Mouse (Mus musculus) limb, embryonic 12.5 days (tissue): Measurements from ENCODE around the gene Ncbp3. TPM values are rescaled to one million over a fixed set of nuclear protein-coding genes. Genes with fewer than 3 reads are reported as not detected.
A peak's percentile ranks its signal among the peaks of the same experiment; 100 is the strongest.

ENCODE experiments used
- ATAC-seq: fragments of 200-750 bp; cut with Nextera tagmentation; 2 replicates; pipeline ENCODE4 v1.8.0; 2017; ENCODE audit warnings: low read depth, moderate TSS enrichment; ENCODE audit not compliant: insufficient number of reproducible peaks, insufficient read depth, low FRiP score, low TSS enrichment
- H3K27ac ChIP-seq: fragments of 300-500 bp; sonication (generic); 2 replicates; pipeline ENCODE4 v1.5.1; 2016; ENCODE audit warnings: mild to moderate bottlenecking, moderate library complexity
- H3K27me3 ChIP-seq: fragments of 300-500 bp; sonication (generic); 2 replicates; pipeline ENCODE4 v1.6.1; 2016; ENCODE audit warnings: mild to moderate bottlenecking, moderate library complexity
- H3K36me3 ChIP-seq: fragments of 300-500 bp; sonication (generic); 2 replicates; pipeline ENCODE4 v1.6.1; 2016; ENCODE audit warnings: mild to moderate bottlenecking, moderate library complexity
- H3K4me1 ChIP-seq: fragments of 300-500 bp; sonication (generic); replicated peaks from 2 replicates; pipeline ENCODE4 v1.6.1; 2016
- H3K4me2 ChIP-seq: fragments of 300-500 bp; sonication (generic); 2 replicates; pipeline ENCODE4 v1.6.1; 2016; ENCODE audit warnings: mild to moderate bottlenecking, moderate library complexity
- H3K4me3 ChIP-seq: fragments of 300-500 bp; sonication (generic); replicated peaks from 2 replicates; pipeline ENCODE4 v1.5.1; 2016; ENCODE audit warnings: mild to moderate bottlenecking
- H3K9ac ChIP-seq: fragments of 300-500 bp; sonication (generic); replicated peaks from 2 replicates; pipeline ENCODE4 v1.6.1; 2016; ENCODE audit warnings: mild to moderate bottlenecking, moderate library complexity
- H3K9me3 ChIP-seq: fragments of 300-500 bp; sonication (generic); 2 replicates; pipeline ENCODE4 v1.6.1; 2016; ENCODE audit warnings: mild to moderate bottlenecking, moderate library complexity
- WGBS: fragments of 180-500 bp; shearing (Covaris S2); methylation state at CpG from one replicate; pipeline ENCODE4 v1.1.7; 2016; 5-methylcytosine and 5-hydroxymethylcytosine counted together
- polyA plus RNA-seq: library from polyadenylated mRNA; unstranded; fragments of >200 nt; fragmentation: Nextera tagmentation; extraction: Ambion mirVana; gene quantifications from 2 replicates; pipeline ENCODE4 v1.2.1, GENCODE M21; 2016

Ncbp3 gene
- polyA plus RNA-seq, 1 experiment from 2014 or later = 16.3 TPM

DNA sequence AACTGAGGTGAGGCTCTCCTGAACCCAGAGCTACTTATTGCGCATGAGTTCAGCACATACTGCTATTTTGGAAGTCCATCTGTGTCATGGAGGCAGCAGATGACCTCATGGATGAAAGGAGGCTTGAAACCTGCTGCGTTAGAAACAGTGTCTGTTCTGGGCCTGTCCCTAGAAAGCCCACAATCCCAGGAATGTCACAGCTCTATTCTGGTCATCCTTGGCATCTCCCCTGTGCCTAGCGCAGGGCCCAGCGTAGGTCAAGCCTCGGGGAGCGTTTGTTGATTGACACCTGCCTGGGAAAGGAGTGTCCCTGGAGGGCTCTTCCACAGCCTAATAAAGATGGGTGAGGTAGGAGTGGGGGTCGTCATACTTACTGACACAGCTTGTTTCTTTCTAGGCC lies 11.5 kb upstream of the Ncbp3 start:
- Histone ChIP-seq H3K4me3 (no peak overlapping the region), H3K4me1 (peaks cover 5% of the 10 kb centered on the region), H3K9me3 (no peaks in the 10 kb centered on the region), H3K27ac (no peak overlapping the region), H3K27me3 (no peaks in the 10 kb centered on the region), H3K36me3 (no peaks in the 10 kb centered on the region), H3K4me2 (no peak overlapping the region), H3K9ac (no peak overlapping the region)
- ATAC-seq = no peak
- WGBS = 82% methylated on average over 7 of the region's 7 CpGs

DNA sequence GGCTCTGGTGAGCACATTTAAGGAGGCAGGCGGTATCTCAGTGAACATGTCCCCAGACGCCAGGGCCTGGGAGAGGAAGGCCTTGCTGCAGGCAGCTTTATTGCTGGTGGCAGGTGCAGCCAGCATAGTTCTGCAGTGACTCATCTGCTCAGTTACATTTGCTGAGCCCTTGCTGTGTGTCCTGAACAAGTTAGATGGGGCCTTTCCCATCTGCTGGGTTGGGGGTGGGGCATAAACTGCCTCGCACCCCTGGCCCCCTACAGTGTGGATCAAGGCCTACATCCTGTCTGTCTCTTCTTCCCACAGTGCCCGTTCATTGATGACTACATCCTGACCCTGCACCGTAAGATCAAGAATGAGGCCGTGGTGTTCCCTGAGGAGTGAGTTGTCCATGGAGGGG lies 10.7 kb upstream of the Ncbp3 start:
- H3K4me2 ChIP-seq = no peak overlapping the region
- no peaks in the 10 kb centered on the region for H3K4me1 ChIP-seq
- no peak overlapping the region for H3K27ac ChIP-seq
- H3K4me3 ChIP-seq = no peak overlapping the region
- H3K9ac ChIP-seq = no peak overlapping the region
- no peak; the same call in 1 of the 2 replicates for ATAC-seq
- no peaks in the 10 kb centered on the region for H3K36me3 ChIP-seq
- WGBS = 60% methylated on average over 6 of the region's 6 CpGs
- no peaks in the 10 kb centered on the region for H3K27me3 ChIP-seq
- no peaks in the 10 kb centered on the region for H3K9me3 ChIP-seq

DNA sequence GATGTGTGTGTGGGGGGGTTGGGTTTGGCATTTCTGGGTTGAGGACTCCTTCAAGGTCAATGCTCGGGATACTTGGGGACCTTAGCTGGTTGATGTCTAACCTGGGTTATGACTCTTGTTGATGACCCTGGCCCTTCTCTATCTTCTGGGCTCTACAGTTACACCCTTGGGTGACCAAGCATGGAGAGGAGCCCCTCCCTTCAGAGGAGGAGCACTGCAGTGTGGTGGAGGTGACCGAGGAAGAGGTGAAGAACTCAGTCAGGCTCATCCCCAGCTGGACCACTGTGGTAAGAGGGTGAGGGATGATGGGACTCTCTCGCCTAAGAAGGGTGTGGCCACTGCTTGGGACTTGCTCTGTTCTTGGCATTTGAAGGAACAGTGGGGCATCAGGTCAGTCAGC lies 9.9 kb upstream of the Ncbp3 start:
- Histone ChIP-seq H3K36me3 (no peaks in the 10 kb centered on the region), H3K4me2 (no peak overlapping the region)
- WGBS = 98% methylated on average over 3 of the region's 3 CpGs

DNA sequence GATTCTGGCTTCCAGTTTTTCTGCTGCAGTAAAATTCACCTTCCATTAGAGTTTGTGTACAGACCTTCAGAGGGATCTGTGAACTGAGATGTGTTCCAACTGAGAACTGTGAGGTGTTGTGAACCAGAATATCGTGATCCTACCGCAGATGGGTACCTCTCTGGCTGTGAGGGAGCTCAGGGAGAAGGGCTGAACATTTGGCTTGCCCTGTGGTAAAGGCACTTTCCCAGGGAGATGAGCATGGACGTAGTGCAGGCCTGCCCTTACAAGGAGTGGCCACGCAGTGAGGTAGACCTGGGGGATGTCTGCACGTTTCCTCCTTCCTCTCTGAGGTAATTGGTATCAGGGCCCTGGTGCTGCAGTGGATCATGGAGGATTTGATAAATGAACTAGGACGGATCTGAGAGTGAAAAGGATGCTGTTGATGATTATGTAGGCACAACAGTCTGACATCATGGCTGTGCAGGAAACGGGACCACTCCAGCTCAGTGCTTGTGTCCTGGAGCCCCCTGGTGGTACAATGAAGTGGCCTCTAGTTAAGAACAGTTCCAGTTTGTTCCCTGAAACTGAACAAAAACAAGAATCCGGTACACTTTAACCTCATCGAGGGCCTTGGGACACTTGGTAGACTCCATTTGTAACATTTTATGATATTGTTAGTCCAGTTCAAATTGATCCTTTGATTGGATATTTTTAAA lies 8.3 kb upstream of the Ncbp3 start:
- Histone ChIP-seq H3K27ac (no peak overlapping the region), H3K4me1 (peaks cover 10% of the 10 kb centered on the region), H3K4me2 (no peak overlapping the region), H3K27me3 (no peaks in the 10 kb centered on the region), H3K36me3 (no peaks in the 10 kb centered on the region), H3K9ac (no peak overlapping the region), H3K4me3 (no peak overlapping the region), H3K9me3 (no peaks in the 10 kb centered on the region)
- no peak for ATAC-seq
- WGBS = 59% methylated on average over 9 of the region's 9 CpGs

More for the DNA sequence above, 9.9 kb upstream of the Ncbp3 start:
- Histone ChIP-seq H3K9me3 (no peaks in the 10 kb centered on the region), H3K27ac (no peak overlapping the region), H3K4me1 (no peaks in the 10 kb centered on the region), H3K27me3 (no peaks in the 10 kb centered on the region), H3K9ac (no peak overlapping the region), H3K4me3 (no peak overlapping the region)
- ATAC-seq = no peak

DNA sequence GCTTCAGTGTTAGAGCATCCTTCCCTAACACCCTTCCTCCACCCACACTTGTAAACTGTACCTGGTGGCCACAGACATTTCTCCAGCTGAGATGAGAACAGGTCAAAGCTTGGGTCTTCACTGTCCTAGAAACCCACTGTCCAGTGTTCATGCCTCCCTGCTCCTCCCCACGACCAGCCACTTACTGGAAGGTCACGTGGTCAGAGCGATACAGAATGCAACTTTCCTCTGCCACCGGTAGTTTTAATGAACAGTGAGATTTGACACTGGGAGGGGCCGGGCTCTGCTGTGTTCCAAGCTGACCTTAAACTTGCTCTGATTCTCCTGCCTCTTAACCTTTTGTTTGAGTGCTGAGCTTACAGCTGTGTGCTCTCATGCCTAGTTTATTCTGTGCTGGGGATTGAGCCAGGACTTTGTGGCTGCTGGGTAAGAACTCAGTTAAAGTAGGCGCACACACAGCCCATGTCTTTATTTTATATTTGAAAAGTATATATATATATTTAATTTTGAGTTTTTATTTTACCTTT lies 3.3 kb upstream of the Ncbp3 start:
- Histone ChIP-seq H3K27me3 (no peaks in the 10 kb centered on the region), H3K9ac (no peak overlapping the region), H3K4me2 (no peak overlapping the region), H3K4me3 (no peak overlapping the region), H3K4me1 (peaks cover 19% of the 10 kb centered on the region), H3K9me3 (no peaks in the 10 kb centered on the region), H3K36me3 (no peaks in the 10 kb centered on the region), H3K27ac (no peak overlapping the region)
- WGBS = 40% methylated on average over 6 of the region's 6 CpGs
- no peak for ATAC-seq

DNA sequence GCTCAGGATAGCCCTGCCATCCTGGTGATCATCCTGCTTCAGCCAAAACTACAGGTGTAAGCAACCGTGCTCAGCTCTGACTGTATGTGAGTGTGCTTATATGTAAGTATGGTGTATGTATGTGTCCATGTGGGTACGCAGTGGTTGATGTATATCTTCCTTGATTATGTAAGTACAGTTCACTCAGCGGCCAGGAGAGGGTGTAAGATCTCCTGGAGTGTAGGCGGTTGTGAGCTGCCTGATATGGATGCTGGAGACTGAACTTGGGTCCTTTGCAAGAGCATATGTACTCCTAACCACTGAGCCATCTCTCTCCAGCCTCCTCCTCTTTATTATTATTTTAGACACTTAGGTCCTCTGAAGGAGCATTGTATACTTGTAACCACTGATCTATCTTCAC lies 2.8 kb upstream of the Ncbp3 start:
- Histone ChIP-seq H3K4me2 (no peak overlapping the region), H3K36me3 (no peaks in the 10 kb centered on the region), H3K4me1 (peaks cover 22% of the 10 kb centered on the region), H3K27me3 (no peaks in the 10 kb centered on the region), H3K27ac (no peak overlapping the region), H3K9ac (no peak overlapping the region), H3K9me3 (no peaks in the 10 kb centered on the region), H3K4me3 (no peak overlapping the region)
- 76% methylated on average over 4 of the region's 4 CpGs for WGBS
- ATAC-seq = no peak

DNA sequence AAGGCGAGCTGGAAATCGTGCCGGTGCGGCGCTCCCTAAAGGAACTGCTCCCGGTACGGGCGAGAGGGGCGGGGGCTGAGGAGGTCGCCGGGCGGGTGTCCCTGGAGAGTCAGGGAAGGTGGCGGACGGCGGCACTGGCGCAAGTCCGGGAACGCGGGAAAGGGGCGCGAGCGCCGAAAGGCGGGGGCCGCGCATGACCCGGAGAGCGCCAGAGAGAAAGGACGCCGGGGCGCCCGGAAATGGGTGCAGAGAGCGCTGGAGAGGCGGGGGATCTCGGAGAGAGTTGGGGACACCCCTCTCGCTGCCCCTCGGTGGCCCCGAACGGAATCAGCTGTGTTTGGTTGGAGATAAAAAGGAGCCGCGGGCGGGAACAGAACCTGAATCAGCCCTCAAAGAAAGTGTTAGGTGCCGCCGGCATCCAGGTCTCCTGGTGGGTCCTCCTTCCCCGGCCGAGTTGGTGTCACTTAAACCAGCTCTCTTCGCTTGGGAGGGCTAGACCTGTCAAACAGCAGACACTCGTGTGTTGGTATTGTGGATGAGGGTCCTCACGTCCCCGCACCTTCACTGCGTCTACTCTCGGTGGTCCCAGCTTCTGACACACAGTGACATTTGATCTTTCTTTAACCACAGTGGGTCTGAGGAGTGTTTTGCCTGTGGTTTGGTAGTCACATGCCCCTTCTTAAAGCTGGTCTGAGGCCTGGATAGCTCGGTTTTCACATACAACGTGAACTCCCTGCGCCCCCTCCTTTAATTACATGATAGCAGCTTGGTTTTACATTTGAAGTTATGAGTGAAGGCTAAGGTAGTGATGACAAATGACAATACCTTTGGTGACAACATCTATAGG lies 670 bp downstream of the Ncbp3 start:
- Histone ChIP-seq H3K27ac (peak overlapping the region; percentile 87), H3K36me3 (peaks cover 32% of the 10 kb centered on the region), H3K4me2 (peak overlapping the region; percentile 83), H3K4me3 (peak overlapping the region; percentile 93), H3K9me3 (no peaks in the 10 kb centered on the region), H3K27me3 (no peaks in the 10 kb centered on the region), H3K4me1 (peaks cover 22% of the 10 kb centered on the region), H3K9ac (peak overlapping the region; percentile 92)
- ATAC-seq = peak; percentile 54
- 1% methylated on average over 55 of the region's 55 CpGs for WGBS

DNA sequence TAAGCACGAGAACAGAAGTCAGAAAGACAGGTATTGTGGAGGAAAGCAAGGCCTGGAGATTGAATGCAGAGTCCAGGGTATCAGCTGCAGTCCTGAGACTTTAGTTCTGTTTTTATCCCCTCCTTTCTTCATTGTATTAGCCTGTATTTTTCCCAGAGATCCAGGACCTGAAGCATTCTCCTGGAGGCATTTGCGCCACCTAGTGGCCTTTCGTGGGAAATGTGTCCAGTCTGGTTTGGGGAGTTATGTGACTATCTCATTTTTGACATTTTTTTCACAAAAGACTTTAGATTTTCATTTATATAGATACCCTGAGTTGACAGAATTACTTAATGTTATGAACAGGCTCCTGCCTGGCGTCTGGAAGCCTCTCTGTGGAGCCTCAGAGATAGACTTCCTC lies 1.8 kb downstream of the Ncbp3 start:
- 12% methylated on average over 4 of the region's 4 CpGs for WGBS
- 0 out of 2 replicates have a peak overlapping the region, but pooled peaks have one; percentile 35 for H3K27ac ChIP-seq

DNA sequence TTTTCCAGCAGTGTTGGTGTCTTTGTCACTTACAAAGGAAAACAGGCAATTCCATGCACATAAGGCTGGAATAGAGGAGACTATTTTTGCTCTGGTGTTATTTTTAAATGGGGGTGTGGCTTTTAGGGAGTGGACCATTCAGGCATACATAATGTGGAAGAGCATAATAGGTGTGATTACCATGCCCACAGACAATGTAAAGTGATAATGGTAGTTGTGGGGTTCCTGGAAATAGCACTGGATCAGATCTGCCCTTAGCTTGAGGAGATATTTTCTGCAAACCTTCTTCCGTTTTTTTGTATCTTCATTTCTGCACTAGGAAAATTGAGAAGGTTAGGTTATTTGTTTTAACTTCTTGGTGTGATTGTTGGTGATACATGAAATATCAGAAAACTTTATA lies 5.2 kb downstream of the Ncbp3 start:
- Histone ChIP-seq H3K27me3 (no peaks in the 10 kb centered on the region), H3K9me3 (no peaks in the 10 kb centered on the region), H3K27ac (no peak overlapping the region), H3K4me2 (no peak overlapping the region), H3K4me3 (no peak overlapping the region), H3K4me1 (peaks cover 12% of the 10 kb centered on the region), H3K9ac (no peak overlapping the region), H3K36me3 (peaks cover 77% of the 10 kb centered on the region)
- whole genome bisulfite sequencing = 98% methylated on average over 1 of the region's 1 CpGs
- ATAC-seq = no peak

More for the DNA sequence above, 1.8 kb downstream of the Ncbp3 start:
- H3K4me3 ChIP-seq = peak overlapping the region; percentile 93
- H3K9me3 ChIP-seq = no peaks in the 10 kb centered on the region
- H3K27me3 ChIP-seq = no peaks in the 10 kb centered on the region
- H3K9ac ChIP-seq = peak overlapping the region; percentile 92; the same call in 1 of the 2 replicates
- peaks cover 43% of the 10 kb centered on the region for H3K36me3 ChIP-seq
- H3K4me2 ChIP-seq = peak overlapping the region; percentile 83
- peaks cover 12% of the 10 kb centered on the region for H3K4me1 ChIP-seq
- no peak for ATAC-seq

DNA sequence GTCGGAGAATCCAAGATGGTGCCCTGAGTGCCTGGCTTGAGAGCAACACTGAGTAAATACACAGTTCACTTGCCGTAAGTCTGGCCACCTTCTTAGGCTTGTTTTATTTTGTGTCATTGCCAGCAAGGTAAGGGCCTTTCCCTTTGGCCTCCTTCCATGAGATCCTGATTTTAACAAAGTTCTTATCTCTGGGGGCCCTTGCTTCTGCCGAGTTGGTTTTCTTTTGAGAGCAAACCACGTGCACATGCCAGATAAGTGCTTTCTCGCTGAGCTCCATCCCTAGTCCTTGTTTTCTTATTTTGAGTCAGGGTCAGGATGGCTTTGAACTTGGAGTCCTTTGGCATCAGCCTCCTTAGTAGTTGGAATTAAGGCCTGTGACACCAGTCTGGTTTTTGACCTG lies 10.1 kb downstream of the Ncbp3 start:
- no peak for ATAC-seq
- WGBS = 88% methylated on average over 5 of the region's 5 CpGs
- no peak overlapping the region for H3K4me2 ChIP-seq
- H3K27ac ChIP-seq = no peak overlapping the region
- H3K4me3 ChIP-seq = no peak overlapping the region
- no peaks in the 10 kb centered on the region for H3K27me3 ChIP-seq
- no peak overlapping the region for H3K9ac ChIP-seq
- H3K9me3 ChIP-seq = no peaks in the 10 kb centered on the region
- peaks cover 83% of the 10 kb centered on the region for H3K36me3 ChIP-seq
- no peaks in the 10 kb centered on the region for H3K4me1 ChIP-seq

DNA sequence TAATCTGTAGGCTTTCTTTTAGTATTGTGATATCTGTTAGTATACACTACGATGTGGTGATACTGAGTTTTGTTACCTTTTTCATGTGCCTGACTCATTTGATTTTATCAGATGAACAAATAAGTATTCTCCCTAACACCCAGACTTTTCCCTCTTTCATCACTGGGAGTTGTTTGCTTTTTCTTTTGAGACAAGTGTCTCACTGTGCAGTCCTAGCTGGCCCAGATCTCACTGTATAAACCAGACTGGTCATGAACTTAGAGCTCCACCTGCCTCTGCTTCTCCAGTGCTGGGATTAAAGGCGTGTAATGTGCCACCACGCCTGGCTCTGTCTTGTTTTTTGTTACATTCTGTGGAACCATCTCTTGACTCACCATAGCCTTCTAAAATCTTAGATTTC lies 12.0 kb downstream of the Ncbp3 start:
- H3K36me3 ChIP-seq = peaks cover 72% of the 10 kb centered on the region
- no peak overlapping the region for H3K4me2 ChIP-seq
- H3K27ac ChIP-seq = no peak overlapping the region
- no peak overlapping the region for H3K4me3 ChIP-seq
- H3K4me1 ChIP-seq = no peaks in the 10 kb centered on the region
- no peak for ATAC-seq
- H3K27me3 ChIP-seq = no peaks in the 10 kb centered on the region
- WGBS = 95% methylated on average over 3 of the region's 3 CpGs
- H3K9me3 ChIP-seq = no peaks in the 10 kb centered on the region
- H3K9ac ChIP-seq = no peak overlapping the region
